Mouse (Mus musculus): ENCODE measurements around the gene Whrn.

GRCm38 (mm10) chr4:63382676-63383369 is 113.0 kb downstream of the Whrn start:
- TF ChIP-seq EP300 (IDR thresholded peaks at IDR 0.05) (no peak), CTCF (IDR thresholded peaks at IDR 0.05) (no peak)

Data from lung, postnatal 0 days (tissue).